Mouse (Mus musculus) thymus, postnatal 25 days (tissue): ENCODE data around the gene Angptl2.

Experiments
- DNase-seq: peaks from one replicate; pipeline ENCODE4 v3.0.0; 2022

Gene Angptl2

GRCm38 (mm10) chr2:33232782-33233570 is 17.1 kb downstream of the Angptl2 start:
- DNase-seq: no peak

- DNase-seq: no peak
Observed at GRCm38 (mm10) chr2:33233856-33234255, 18.0 kb downstream of the Angptl2 start.

GRCm38 (mm10) chr2:33234848-33235247 is 19.0 kb downstream of the Angptl2 start:
- DNase-seq: no peak

GRCm38 (mm10) chr2:33237581-33237980 is 21.7 kb downstream of the Angptl2 start:
- DNase-seq: no peak

DNA sequence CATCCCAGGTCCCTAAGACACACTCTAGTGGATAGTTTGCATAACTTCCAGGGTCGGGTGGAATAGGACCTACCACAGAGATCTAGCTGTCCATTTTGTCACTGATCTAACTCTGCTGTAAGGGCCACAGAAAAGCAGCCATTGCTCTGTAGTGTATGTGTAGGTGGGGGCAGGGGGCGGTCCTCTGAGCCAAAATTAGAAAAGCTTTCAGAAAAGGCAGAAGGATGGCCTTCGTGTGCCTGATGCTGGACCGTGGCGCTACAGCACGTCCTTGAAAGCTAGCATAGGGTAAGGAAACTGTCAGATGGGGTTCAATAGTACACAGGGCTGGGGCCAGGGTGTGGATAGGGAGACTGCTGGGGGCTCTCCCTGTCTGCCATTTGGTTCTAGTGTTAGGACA is 29.0 kb downstream of the Angptl2 start:
- no peak for DNase-seq

DNA sequence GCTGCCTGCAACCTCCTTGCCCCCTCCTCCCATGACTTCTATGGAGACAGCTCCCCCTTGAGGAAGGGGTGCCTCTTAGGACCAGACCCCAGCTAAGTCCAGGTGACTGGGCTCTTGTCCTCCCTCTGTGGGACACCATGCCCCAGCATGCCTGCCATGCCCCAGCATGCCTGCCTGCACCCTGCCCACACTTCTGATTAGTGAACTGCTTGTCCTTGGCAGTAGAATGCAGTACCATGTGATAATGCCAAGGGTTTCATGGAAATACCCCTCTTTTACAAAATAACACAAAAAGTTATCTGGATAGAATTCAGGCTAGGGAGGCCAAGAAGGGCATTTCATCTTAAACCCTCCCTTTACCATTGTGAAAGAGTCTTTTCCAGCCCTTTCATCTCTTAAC is 29.5 kb downstream of the Angptl2 start:
- no peak for DNase-seq

- no peak for DNase-seq
Observed at GRCm38 (mm10) chr2:33246841-33247240, 31.0 kb downstream of the Angptl2 start.

DNA sequence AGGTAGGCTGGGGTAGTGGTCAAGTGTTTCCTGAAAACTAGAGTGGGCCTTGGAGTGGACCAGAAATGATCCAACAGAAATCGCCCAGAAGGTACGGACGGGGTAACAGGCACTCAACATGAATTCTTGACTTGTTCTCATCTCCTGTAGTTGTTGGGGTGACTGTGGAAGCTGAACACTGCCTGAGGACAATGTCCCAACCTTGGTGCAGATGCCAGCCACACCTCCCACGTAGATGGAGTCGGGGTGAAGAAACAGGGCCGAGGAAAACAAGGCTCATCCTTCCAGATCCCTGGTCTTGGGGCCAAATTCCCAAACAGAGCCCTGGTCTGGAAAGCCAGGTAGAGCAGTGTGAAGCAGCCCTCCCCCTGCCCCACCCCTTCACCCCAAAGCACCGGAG is 32.7 kb downstream of the Angptl2 start:
- DNase-seq: no peak

DNA sequence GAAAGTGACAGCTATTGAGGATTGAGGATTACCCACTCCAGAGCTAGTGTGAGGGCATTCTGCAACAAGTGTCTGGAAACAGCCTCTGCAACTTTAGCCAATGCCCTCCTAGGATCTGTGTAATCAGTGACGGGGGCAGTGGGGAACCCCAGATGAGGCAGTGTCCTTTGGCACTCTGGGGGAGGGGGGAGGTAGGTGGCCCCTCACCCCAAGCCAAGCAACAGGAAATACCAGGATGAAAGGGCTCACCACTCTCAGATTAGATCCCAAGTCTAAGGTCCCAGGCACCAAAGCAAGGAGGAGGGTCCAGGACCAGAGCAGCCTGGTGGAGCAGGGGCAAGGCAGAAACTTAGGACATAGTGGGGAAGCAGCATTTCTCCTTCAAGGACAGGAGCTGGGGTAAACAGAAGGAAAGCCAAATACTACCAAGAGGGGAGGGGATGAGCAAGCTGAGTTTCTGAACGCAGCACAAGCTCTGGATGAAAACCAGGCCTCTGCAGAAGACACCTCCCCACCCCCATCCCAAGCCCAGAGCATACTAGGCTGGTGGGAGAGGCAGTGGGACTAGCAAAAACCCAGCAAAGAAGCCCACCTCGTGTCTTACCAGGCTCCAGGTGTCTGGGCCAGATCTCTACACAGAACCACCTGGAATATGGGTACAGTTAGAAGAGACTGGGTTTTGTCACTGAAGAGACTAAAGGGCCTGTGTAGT is 34.2 kb downstream of the Angptl2 start:
- no peak for DNase-seq

DNA sequence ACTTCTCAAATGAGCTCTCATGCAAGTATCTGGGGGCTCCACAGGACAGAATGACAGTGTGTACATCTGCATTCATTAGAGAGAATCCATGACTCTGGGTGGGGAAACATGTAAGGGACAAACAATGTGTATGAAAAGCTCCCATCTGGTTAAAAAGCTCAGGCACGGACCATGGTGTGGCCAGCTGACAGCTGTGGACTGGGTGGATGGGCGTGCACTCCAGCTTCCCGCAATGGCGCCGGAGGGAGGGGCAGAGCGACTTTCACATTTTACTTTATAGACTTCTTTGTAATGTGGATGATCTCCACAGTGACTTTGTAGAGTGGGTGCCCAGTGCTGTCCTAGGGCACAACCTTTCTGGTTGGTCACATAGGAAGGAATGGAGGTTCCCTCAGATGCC is 36.9 kb downstream of the Angptl2 start:
- no peak for DNase-seq

DNA sequence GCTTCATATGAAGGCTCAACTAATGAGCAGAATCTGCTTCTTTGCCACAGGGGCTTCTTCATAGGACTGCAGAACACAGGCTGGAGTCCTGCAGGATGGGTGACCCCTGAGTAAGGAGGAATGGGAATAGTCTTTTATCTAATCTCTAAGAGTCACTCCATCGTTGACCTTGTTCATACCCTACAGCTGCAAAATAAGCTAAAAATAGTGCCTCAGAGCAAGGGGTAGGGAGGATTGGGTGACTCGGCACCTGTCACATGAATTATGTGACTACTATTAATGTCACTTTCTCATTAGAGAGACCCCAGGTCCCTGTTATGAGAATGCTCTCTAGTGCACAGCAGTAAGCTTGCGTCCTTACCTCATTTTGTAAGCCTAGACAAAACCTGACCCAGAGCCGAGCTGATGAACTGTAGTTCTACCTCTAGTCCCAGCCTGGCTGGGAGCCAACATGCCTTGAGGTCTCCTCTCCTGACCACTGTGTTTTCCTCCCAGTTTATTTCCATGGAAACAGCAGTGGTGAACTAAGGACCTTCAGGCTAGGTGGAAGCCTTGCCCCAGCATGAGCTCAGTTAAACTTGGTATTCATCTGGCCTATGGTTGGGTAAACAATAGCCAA is 37.8 kb downstream of the Angptl2 start:
- DNase-seq: no peak

- no peak for DNase-seq
Observed at GRCm38 (mm10) chr2:33254318-33254985, 38.6 kb downstream of the Angptl2 start.

DNA sequence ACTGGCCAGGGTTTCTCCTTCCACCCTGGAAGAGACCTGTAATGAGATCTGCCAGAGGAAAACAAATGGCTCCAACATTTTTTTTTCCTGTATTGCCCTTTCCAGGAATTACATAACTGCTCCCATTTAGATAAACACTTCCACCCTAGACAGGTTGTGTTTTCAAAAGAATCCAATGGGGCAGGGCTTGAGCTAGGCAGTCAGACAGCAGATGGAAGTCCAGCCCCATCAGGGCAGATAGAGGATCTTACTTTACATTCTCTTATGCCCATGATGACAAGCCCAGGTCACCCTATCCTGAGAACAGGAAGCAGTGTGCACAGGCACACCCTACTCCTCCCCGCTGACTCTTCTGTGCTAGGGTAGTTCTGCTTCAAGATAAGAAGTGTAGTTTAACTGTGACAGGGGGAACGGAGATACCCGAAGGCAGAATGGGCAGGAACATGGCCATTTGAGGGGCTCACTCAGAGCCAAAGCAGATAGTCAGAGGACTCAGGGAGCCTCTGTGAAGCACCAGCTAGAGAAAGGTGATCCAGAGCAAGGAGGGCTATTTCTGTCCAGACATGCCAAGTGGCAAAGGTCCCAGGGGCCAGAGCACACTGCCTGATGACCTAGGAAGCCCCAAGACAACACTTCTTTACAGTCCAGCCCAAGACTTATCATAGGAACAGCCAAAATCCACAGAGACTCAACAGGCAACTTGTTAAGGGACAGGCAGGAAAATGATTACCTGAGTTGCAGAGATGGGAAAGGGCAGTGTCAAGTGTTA is 41.1 kb downstream of the Angptl2 start:
- DNase-seq: no peak

- DNase-seq: no peak
Observed at GRCm38 (mm10) chr2:33260772-33261171, 44.9 kb downstream of the Angptl2 start.

- DNase-seq: no peak
Observed at GRCm38 (mm10) chr2:33261475-33261874, 45.6 kb downstream of the Angptl2 start.

- no peak for DNase-seq
Observed at GRCm38 (mm10) chr2:33265793-33266192, 49.9 kb downstream of the Angptl2 start.

DNA sequence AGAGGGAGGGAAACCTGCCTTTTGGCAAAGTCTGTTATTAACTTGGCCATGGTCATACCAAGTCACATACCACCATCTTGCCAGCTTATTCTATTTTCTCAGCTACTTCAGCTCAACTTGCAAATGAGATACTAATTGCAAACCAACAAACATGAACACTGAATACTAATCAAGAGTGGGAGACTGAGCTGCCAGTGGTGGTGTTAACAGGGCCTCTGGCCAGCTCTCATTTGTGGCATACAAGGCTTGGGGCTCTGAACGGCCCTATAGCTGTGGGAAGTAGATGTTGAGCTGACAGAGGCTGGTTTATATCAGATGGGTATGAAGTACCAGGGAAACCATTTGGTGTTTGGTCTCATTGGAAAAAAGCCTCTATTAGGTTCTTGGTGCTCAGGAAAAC is 51.2 kb downstream of the Angptl2 start:
- DNase-seq: no peak

- DNase-seq: no peak
Observed at GRCm38 (mm10) chr2:33268384-33269131, 52.7 kb downstream of the Angptl2 start.

DNA sequence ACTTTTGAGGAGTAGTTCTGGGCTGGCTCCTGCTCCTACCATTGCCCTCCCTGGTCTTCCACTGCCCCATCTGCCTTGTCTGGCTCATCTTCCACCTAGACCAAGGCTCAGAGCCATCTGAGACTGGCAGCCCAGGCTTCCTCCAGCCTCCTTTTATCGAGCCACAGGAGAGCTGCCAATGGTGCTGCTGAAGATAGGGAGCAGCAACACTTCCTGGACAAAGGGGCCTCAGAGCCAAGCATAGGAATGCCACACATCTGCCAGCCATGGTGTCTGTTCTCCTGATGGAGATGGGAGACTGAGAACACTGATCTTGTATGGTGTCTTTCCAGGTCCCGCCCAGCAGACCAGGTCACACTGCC is 53.2 kb downstream of the Angptl2 start:
- no peak for DNase-seq

DNA sequence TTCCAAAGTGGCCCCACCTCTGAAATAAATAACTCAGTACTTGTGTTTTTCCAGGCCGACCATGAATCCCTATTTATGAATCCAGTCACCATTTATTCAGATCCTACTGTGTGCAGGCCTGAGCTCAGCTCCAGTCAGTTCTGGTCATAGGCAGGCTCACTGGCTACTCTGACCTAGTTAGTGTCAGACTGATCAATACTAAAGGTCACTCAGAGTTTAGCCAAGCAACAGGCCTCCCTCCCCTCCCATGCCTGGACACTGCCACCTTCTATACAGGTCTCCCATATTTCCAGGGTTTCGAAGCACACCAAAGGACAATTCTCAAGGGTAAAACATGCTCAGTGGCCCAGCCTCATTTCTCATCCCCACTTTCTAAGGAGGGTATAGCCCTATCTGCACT is 54.7 kb downstream of the Angptl2 start:
- no peak for DNase-seq

DNA sequence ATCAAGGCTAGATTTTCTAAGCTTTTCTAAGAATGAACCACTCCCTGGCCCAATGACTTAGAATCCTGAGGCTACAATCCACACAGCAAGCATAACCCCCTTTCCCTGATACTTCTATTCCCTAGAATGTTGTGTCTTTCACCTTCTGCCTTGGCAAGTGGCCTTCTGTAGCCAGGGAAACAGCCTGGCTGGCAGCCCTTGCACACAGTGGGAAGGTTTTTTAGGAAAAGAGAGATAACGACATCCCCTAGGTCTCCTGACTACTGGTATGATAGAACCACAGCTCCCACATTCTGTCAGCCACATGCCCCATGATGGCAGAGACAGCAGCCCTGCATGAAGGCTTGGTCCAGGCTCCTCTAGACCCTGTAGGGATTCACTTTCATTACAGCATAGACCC is 55.6 kb downstream of the Angptl2 start:
- no peak for DNase-seq
